Mouse (Mus musculus) gastrocnemius, adult 2 months (tissue): ENCODE measurements at regions not wholly inside any gene's neighbourhood (a gene's known extent, or its start where the extent isn't known, plus 50 kb on each side); places are given as distances from the start of the nearest gene placed in this dataset.

ENCODE experiments used
- DNase-seq: peaks from one replicate; pipeline ENCODE4 v3.0.0; 2022
- H3K27ac ChIP-seq: fragments of 200-600 bp; 2 replicates; pipeline ENCODE4 v1.8.1; 2022; ENCODE audit warnings: mild to moderate bottlenecking
- H3K4me3 ChIP-seq: fragments of 200-600 bp; 2 replicates; pipeline ENCODE4 v1.8.1; 2022; ENCODE audit warnings: mild to moderate bottlenecking, moderate library complexity
- CTCF ChIP-seq: fragments of 200-600 bp; IDR thresholded peaks from 2 replicates; pipeline ENCODE4 v1.8.1; 2022; ENCODE audit warnings: antibody characterized with exemption, mild to moderate bottlenecking, moderate library complexity
- intact Hi-C: fragments of 180-260 bp; cut with DNase I; formaldehyde crosslinking; loops from one replicate; pipeline ENCODE4 v1.15.1; 2025

- no peak for TF ChIP-seq CTCF
- intact Hi-C loops, result no loop called here
- Histone ChIP-seq H3K27ac (no peak overlapping the region), H3K4me3 (no peak overlapping the region)
- DNase-seq, result no peak
These were observed 71.9 kb downstream of the 1810010D01Rik start for GRCm38 (mm10) chr7:145135971-145136370.

- intact Hi-C loops, result no loop called here
- TF ChIP-seq CTCF, result no peak
- no peak overlapping the region for H3K4me3 ChIP-seq
- no peak overlapping the region for H3K27ac ChIP-seq
- DNase-seq, result no peak
These were observed 75.4 kb downstream of the 1810010D01Rik start for GRCm38 (mm10) chr7:145132506-145132905.

DNA sequence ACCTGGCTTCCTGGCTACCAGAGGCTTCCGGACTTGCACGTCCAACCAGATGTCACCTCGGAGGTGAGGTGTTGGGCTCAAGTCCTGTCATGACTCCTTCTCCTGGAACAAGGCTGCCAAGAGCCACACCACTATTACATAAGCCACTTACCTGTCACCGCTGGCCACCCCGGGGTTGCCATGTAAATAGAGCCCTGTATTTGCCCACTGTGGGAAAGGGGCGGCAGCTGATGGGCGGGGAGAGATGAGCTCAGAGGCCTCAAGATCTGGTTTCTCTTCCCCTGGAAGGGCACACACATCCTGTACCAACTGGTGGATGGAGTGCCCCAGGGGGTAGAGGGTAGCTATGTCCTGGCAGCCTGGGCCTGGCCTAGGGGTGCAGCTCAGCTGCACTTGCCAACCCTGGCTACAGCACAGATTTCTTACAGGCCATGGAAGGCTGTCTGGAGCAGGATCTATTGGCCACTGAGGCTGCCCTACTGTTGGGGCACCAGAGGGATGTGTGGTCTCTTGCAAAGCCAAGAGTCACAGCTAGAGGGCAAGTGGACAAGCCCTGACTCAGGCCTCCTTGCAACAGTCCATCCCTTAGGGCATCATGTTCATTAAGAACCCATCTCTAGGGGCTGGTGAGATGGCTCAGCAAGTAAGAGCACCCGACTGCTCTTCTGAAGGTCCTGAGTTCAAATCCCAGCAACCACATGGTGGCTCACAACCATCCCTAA is 76.3 kb downstream of the 1810010D01Rik start:
- DNase-seq, result no peak
- intact Hi-C loops, result no loop called here
- Histone ChIP-seq H3K4me3 (no peak overlapping the region), H3K27ac (no peak overlapping the region)
- peak; percentile 13; the same call in 1 of the 2 replicates for TF ChIP-seq CTCF

DNA sequence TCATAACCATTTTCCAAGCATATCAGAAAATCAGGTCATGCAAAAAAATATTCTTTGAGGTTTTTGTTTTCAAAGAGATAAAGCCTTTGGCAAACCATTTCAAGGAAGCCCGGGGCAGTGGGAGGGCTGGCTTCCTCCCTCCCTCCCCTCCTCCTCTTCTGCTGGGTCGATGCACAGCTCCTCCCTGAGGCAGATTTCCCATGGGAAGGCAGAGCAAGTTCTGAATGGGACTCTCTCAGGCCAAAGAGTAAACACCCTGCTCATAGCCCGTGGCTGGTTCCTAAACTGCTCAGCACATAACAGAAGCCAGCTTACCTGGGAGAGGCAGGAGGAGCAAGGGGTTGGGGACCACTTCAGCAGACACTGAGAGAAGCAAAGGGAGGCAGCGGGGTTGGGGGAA is 77.9 kb downstream of the 1810010D01Rik start:
- no peak for DNase-seq
- no peak for TF ChIP-seq CTCF
- intact Hi-C loops, result no loop called here
- Histone ChIP-seq H3K4me3 (no peak overlapping the region), H3K27ac (no peak overlapping the region)

DNA sequence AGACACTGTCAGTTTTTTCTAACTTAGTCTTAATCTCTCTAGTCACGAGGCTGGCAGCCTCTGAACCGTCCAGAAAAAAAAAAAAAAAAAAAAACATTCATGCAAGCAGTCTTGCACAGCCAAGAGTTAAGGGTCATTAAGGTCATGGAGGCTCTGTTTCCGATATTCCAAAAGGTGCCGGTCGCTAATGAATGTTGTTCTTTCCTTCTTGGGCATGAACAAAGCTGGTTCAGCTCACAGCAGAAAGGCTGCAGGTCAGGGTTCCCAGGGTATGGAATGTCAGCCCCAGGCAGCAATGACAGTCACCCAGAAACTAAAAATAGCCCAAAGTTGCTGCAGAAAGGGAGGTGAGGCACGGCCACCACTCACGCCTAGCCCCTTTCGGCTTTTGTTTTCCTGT is 80.3 kb downstream of the 1810010D01Rik start:
- no peak for DNase-seq
- Histone ChIP-seq H3K27ac (no peak overlapping the region), H3K4me3 (no peak overlapping the region)
- intact Hi-C loops, result no loop called here
- no peak for TF ChIP-seq CTCF

GRCm38 (mm10) chr7:145127180-145127579 is 80.7 kb downstream of the 1810010D01Rik start:
- TF ChIP-seq CTCF, result no peak
- intact Hi-C loops, result no loop called here
- H3K27ac ChIP-seq, result no peak overlapping the region
- DNase-seq, result no peak
- H3K4me3 ChIP-seq, result no peak overlapping the region

- H3K4me3 ChIP-seq, result no peak overlapping the region
- intact Hi-C loops, result no loop called here
- TF ChIP-seq CTCF, result no peak
- DNase-seq, result no peak
- no peak overlapping the region for H3K27ac ChIP-seq
These were observed 83.8 kb downstream of the 1810010D01Rik start for GRCm38 (mm10) chr7:145123996-145124601.

DNA sequence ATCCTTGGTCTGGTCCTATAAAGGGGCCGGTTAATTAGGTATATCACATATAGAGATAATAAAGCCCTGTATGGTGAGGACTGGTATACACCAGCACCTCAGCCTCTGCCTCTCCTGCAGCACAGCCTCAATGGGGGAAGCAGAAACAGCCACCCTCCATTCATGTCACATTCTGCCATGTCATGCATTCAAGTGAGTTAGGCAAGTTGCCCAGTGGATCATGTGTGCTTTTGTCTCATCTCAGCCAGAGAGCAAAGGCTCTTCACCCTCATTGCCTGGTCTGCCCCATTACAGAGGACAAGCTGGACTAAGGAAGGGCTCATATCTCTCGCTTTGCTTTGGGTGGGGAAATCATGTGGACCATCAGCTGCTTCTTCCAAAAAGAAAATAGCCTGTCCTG is 85.4 kb downstream of the 1810010D01Rik start:
- no peak overlapping the region for H3K4me3 ChIP-seq
- intact Hi-C loops, result no loop called here
- no peak overlapping the region for H3K27ac ChIP-seq
- TF ChIP-seq CTCF, result no peak
- DNase-seq, result no peak

- Histone ChIP-seq H3K4me3 (no peak overlapping the region), H3K27ac (no peak overlapping the region)
- TF ChIP-seq CTCF, result no peak
- intact Hi-C loops, result no loop called here
- no peak for DNase-seq
These were observed 89.5 kb downstream of the 1810010D01Rik start for GRCm38 (mm10) chr7:145118406-145118805.

- TF ChIP-seq CTCF, result peak; percentile 62
- intact Hi-C loops, result no loop called here
- H3K4me3 ChIP-seq, result no peak overlapping the region
These were observed 93.3 kb downstream of the 1810010D01Rik start for GRCm38 (mm10) chr7:145114660-145115059.

DNA sequence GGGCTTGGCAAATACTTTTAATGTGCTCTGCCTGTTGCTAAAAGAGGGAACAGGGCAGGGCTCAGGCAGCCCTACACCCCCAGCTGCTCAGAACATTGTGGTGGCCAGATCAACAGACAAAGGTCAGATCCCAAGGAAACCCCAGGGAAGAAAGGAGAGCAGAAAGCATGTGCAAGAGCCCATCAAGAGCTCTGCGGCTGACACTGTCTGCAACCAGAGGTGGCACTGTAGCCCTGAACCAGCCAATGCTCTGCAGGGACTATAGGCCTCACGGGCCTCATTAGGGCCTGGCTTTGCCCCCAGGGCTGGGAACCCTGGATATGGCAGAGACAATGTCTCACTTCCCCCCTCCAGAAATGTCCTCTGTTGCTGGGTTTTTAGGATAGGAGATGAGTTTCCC is 93.8 kb downstream of the 1810010D01Rik start:
- Histone ChIP-seq H3K27ac (no peak overlapping the region), H3K4me3 (no peak overlapping the region)
- no peak for DNase-seq
- no peak for TF ChIP-seq CTCF
- intact Hi-C loops, result no loop called here

More at GRCm38 (mm10) chr7:145114660-145115059, 93.3 kb downstream of the 1810010D01Rik start:
- no peak for DNase-seq
- H3K27ac ChIP-seq, result no peak overlapping the region

DNA sequence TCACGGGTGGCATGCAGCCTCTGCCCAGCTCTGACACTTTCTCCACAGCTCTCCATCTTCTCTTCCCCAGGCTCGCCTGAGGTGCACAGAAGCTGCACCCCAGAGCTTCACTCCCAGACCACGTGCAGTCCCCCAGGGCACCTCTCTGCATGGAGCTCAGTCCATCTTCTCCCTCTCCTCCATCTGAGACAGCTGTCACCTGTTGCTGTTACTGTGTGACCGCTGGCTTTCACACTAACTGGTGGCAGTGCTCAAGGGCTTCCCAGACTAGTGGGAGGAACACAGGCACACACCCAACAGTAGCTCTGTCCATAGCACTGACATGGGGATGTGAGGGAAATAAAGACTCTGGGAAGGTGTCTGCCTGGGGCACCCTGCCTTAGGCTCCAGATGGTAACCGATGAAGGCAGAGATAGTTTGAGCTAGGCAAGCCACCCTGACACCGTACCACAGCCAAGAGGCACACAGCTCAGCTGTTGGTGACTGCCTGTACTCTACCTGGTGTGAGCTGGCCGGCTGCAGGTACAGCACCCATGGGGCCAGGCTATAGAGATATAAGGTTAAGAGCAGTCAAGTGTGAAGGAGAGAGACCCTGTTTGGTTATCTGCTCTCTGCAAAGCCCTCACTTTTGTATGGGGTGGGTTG is 94.9 kb downstream of the 1810010D01Rik start:
- intact Hi-C loops, result no loop called here
- TF ChIP-seq CTCF, result no peak
- peak overlapping the region; percentile 87 for H3K27ac ChIP-seq

DNA sequence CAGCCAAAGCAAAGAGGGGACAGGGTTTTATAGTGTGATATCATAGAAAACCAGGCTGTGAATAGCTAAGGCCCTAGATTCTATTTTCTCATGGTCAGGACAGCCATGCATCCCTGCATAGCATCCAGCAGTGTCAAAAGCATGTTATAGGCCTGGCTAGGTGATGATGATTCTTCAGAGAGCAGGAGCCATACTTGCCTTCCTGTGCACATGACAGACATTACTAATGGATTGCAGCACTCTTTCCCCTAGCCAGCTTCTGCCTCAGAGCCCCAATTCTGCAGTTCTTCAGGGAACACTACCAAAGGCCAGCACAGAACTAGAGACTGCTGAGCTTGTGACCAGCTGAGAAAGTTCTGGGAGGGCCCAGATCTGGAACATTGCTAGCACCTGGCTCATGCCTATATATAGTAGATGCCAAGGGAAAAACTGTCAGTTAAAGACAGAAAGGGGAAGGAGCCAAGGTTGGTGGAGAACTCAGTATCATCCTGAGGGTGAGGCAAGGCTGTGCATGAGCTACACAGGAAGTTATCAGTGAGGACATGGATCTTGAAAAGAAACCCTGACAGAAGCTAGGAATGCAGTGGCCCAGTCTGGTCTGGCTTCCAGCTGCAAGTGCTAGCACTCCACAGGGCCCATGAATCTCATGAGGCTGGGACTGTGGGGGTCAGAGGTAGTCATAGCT is 95.6 kb downstream of the 1810010D01Rik start:
- H3K4me3 ChIP-seq, result peak overlapping the region; percentile 70
- no peak for DNase-seq
- peak overlapping the region; percentile 87 for H3K27ac ChIP-seq
- no peak for TF ChIP-seq CTCF
- intact Hi-C loops, result no loop called here

More for the DNA sequence above, 94.9 kb downstream of the 1810010D01Rik start:
- no peak overlapping the region for H3K4me3 ChIP-seq
- no peak for DNase-seq
